ENCODE assay signal across 13 mouse cellular contexts in genomic region chr5:32378546-32378945, GRCm38 (mm10).
DNase-seq lines count a peak whose midpoint lies in the region; ATAC-seq and TF ChIP-seq lines count a peak whose summit lies in the region.
"Had no signal": no experiment of that assay in that cellular context is flagged by ENCODE, and none has a peak within 500 bp of the region (broad histone marks: within the 10 kb centered on the region; RNA-seq: fewer than 3 reads in every experiment).

No protein-coding gene starts in this region.

- no peak for TF ChIP-seq POLR2A in limb, embryonic 14.5 days (IDR thresholded peaks at IDR 0.05; ENCODE audit: borderline replicate concordance, extremely low read depth, insufficient read depth, insufficient read length)

- no peaks in the 10 kb centered on the region for H3K36me3 ChIP-seq in kidney, postnatal 0 days (ENCODE audit: insufficient read depth, low read length)
- H3K36me3 ChIP-seq in limb, embryonic 14.5 days (ENCODE audit: control insufficient read depth, insufficient read depth, low read length) = no peaks in the 10 kb centered on the region
- no peaks in the 10 kb centered on the region for H3K36me3 ChIP-seq in forebrain, embryonic 15.5 days
- H3K36me3 ChIP-seq: limb, embryonic 12.5 days had no signal

- H3K4me2 ChIP-seq in kidney, postnatal 0 days (ENCODE audit: low read length) = no peak overlapping the region
- no peak overlapping the region for H3K4me2 ChIP-seq in limb, embryonic 14.5 days (replicated peaks; ENCODE audit: low read depth, low read length, severe bottlenecking)
- no peak overlapping the region for H3K4me2 ChIP-seq in forebrain, embryonic 15.5 days (replicated peaks)
- H3K4me2 ChIP-seq: limb, embryonic 12.5 days had no signal

- no peak overlapping the region for H3K27ac ChIP-seq in kidney, postnatal 0 days
- H3K27ac ChIP-seq in limb, embryonic 14.5 days (replicated peaks; ENCODE audit: low read depth, low read length) = no peak overlapping the region
- no peak overlapping the region for H3K27ac ChIP-seq in forebrain, embryonic 15.5 days (replicated peaks)
- H3K27ac ChIP-seq: gastrocnemius, adult 2 months; limb, embryonic 12.5 days had no signal

- 0 out of 2 replicates have a peak, but pooled peaks cover 4% of the 10 kb centered on the region for H3K4me1 ChIP-seq in kidney, postnatal 0 days (replicated peaks; ENCODE audit: insufficient read depth, low read length)
- H3K4me1 ChIP-seq in limb, embryonic 14.5 days (ENCODE audit: control insufficient read depth, insufficient read depth, low read length) = peaks cover 6% of the 10 kb centered on the region; the same call in 1 of the 2 replicates
- no peaks in the 10 kb centered on the region for H3K4me1 ChIP-seq in forebrain, embryonic 15.5 days

- DNase-seq in kidney, postnatal 0 days (ENCODE audit: low spot score) = no peak
- DNase-seq in kidney, postnatal 25 days = no peak
- peak; percentile 14 for DNase-seq in adrenal gland, postnatal 10 days
- peak; percentile 15 for DNase-seq in limb, embryonic 14.5 days (ENCODE audit: low spot score)
- DNase-seq in thymus, adult 18-20 months = peak; percentile 5 to 7
- no peak for DNase-seq in frontal cortex, postnatal 14 days (ENCODE audit: low spot score in 2 of 2)
- DNase-seq in ovary, postnatal 10 days (ENCODE audit: low spot score) = no peak
- DNase-seq: gastrocnemius, adult 2 months; heart, postnatal 10 days had no signal

- ATAC-seq in kidney, postnatal 0 days (replicated peaks; ENCODE audit: low FRiP score, low read depth) = 0 out of 2 replicates have a peak, but pooled peaks have one; percentile 33
- peak; percentile 65 for ATAC-seq in limb, embryonic 14.5 days (ENCODE audit: low FRiP score, low read depth)
- no peak for ATAC-seq in forebrain, embryonic 15.5 days (replicated peaks)
- ATAC-seq: intestine, embryonic 16.5 days had no signal

- H3K9me3 ChIP-seq in kidney, postnatal 0 days (replicated peaks; ENCODE audit: low read length) = no peaks in the 10 kb centered on the region
- no peaks in the 10 kb centered on the region for H3K9me3 ChIP-seq in limb, embryonic 14.5 days (ENCODE audit: control insufficient read depth, low read length)
- H3K9me3 ChIP-seq in forebrain, embryonic 15.5 days = no peaks in the 10 kb centered on the region
- H3K9me3 ChIP-seq: limb, embryonic 12.5 days had no signal

- no peaks in the 10 kb centered on the region for H3K27me3 ChIP-seq in kidney, postnatal 0 days (ENCODE audit: insufficient read depth, low read length)
- no peaks in the 10 kb centered on the region for H3K27me3 ChIP-seq in limb, embryonic 14.5 days (ENCODE audit: control insufficient read depth, insufficient read depth, low read length)
- H3K27me3 ChIP-seq in forebrain, embryonic 15.5 days = no peaks in the 10 kb centered on the region
- H3K27me3 ChIP-seq: limb, embryonic 12.5 days had no signal

- no peak overlapping the region for H3K4me3 ChIP-seq in kidney, postnatal 0 days (replicated peaks; ENCODE audit: low read depth, low read length)
- no peak overlapping the region for H3K4me3 ChIP-seq in limb, embryonic 14.5 days (replicated peaks; ENCODE audit: low read length)
- H3K4me3 ChIP-seq in forebrain, embryonic 15.5 days = no peak overlapping the region
- H3K4me3 ChIP-seq: erythroblast, embryonic 14.5 days; gastrocnemius, adult 2 months; limb, embryonic 12.5 days had no signal

- no peak for TF ChIP-seq CTCF in kidney, postnatal 0 days (IDR thresholded peaks at IDR 0.05; ENCODE audit: low read depth)

- WGBS in kidney, postnatal 0 days = 24% methylated on average over 3 of the region's 3 CpGs
- WGBS in limb, embryonic 14.5 days = 33% methylated on average over 3 of the region's 3 CpGs
- 60% methylated on average over 3 of the region's 3 CpGs for WGBS in forebrain, embryonic 15.5 days

- H3K9ac ChIP-seq in kidney, postnatal 0 days (ENCODE audit: low read depth, low read length) = no peak overlapping the region
- H3K9ac ChIP-seq in limb, embryonic 14.5 days (ENCODE audit: low read depth, low read length, severe bottlenecking) = no peak overlapping the region
- H3K9ac ChIP-seq in forebrain, embryonic 15.5 days (replicated peaks) = no peak overlapping the region
- H3K9ac ChIP-seq: limb, embryonic 12.5 days had no signal

Comparison
In these comparisons a context has a peak if more than half of its experiments do, and no peak if none do; other contexts are left out.
1. DNase-seq: peak in adrenal gland, postnatal 10 days (single experiment), limb, embryonic 14.5 days (single experiment) and thymus, adult 18-20 months (2 of 2); none in kidney, postnatal 0 days (single experiment), kidney, postnatal 25 days (0 of 2), frontal cortex, postnatal 14 days (0 of 2) and ovary, postnatal 10 days (single experiment).